Mouse (Mus musculus) embryo, embryonic 11 days (tissue): Measurements from ENCODE around the gene Gpr141.
"Not testable (repeated sequence)": the region's sequence is repeated elsewhere in the genome, so short reads cannot be mapped to it uniquely, and the experiment has no call there.

Source experiments
- DNase-seq: peaks from one replicate; pipeline ENCODE4 v3.0.0-alpha.2; 2015

Gene Gpr141

GRCm38 (mm10) chr13:19824071-19824470 is at the start of gene Gpr141:
Gene Gpr141 (minus strand): TSS chr13:19824257.
- no peak for DNase-seq

- DNase-seq: no peak
Measured at GRCm38 (mm10) chr13:19864241-19864640, 40.2 kb upstream of the Gpr141 start.

- no peak for DNase-seq
Measured at GRCm38 (mm10) chr13:19854629-19855333, 30.7 kb upstream of the Gpr141 start.

GRCm38 (mm10) chr13:19854049-19854448 is 30.0 kb upstream of the Gpr141 start:
- no peak for DNase-seq

GRCm38 (mm10) chr13:19843448-19843847 is 19.4 kb upstream of the Gpr141 start:
- DNase-seq: no peak

GRCm38 (mm10) chr13:19842707-19843106 is 18.6 kb upstream of the Gpr141 start:
- DNase-seq: no peak

- no peak for DNase-seq
Measured at GRCm38 (mm10) chr13:19841615-19842014, 17.6 kb upstream of the Gpr141 start.

GRCm38 (mm10) chr13:19840206-19840605 is 16.1 kb upstream of the Gpr141 start:
- DNase-seq: no peak

- DNase-seq: no peak
Measured at GRCm38 (mm10) chr13:19830560-19830959, 6.5 kb upstream of the Gpr141 start.

- DNase-seq: no peak
Measured at GRCm38 (mm10) chr13:19828095-19828494, 4.0 kb upstream of the Gpr141 start.

GRCm38 (mm10) chr13:19821639-19822038 is 2.4 kb downstream of the Gpr141 start:
- DNase-seq: no peak

GRCm38 (mm10) chr13:19819926-19820325 is 4.1 kb downstream of the Gpr141 start:
- DNase-seq: no peak

- DNase-seq: no peak
Measured at GRCm38 (mm10) chr13:19819243-19819642, 4.8 kb downstream of the Gpr141 start.

- no peak for DNase-seq
Measured at GRCm38 (mm10) chr13:19794942-19795341, 29.1 kb downstream of the Gpr141 start.

GRCm38 (mm10) chr13:19794486-19794885 is 29.6 kb downstream of the Gpr141 start:
- DNase-seq: no peak

GRCm38 (mm10) chr13:19793761-19794160 is 30.3 kb downstream of the Gpr141 start:
- DNase-seq: no peak

GRCm38 (mm10) chr13:19787946-19788345 is 36.1 kb downstream of the Gpr141 start:
- not testable (repeated sequence) for DNase-seq

GRCm38 (mm10) chr13:19770163-19770562 is 53.9 kb downstream of the Gpr141 start:
- no peak for DNase-seq

- DNase-seq: no peak
Measured at GRCm38 (mm10) chr13:19767202-19767601, 56.9 kb downstream of the Gpr141 start.

GRCm38 (mm10) chr13:19764276-19764675 is 59.8 kb downstream of the Gpr141 start:
- DNase-seq: no peak

- no peak for DNase-seq
Measured at GRCm38 (mm10) chr13:19763211-19763610, 60.8 kb downstream of the Gpr141 start.

- no peak for DNase-seq
Measured at GRCm38 (mm10) chr13:19745741-19746140, 78.3 kb downstream of the Gpr141 start.

- no peak for DNase-seq
Measured at GRCm38 (mm10) chr13:19744536-19744935, 79.5 kb downstream of the Gpr141 start.

GRCm38 (mm10) chr13:19734597-19734996 is 89.5 kb downstream of the Gpr141 start:
- no peak for DNase-seq

- DNase-seq: no peak
Measured at GRCm38 (mm10) chr13:19730826-19731225, 93.2 kb downstream of the Gpr141 start.
